Mouse (Mus musculus) spleen, adult 2 months (tissue): Measurements from ENCODE around the gene Arhgap40.

Source experiments
- CTCF ChIP-seq: fragments of 200-500 bp; IDR thresholded peaks from 2 replicates; pipeline ENCODE4 v1.5.1; 2011; ENCODE audit warnings: mild to moderate bottlenecking, inconsistent platforms; ENCODE audit not compliant: insufficient read depth, insufficient read length, insufficient replicate concordance; ENCODE audit errors: extremely low read depth
- POLR2A ChIP-seq: fragments of 200-500 bp; IDR thresholded peaks from 2 replicates; pipeline ENCODE4 v1.6.1; 2011; ENCODE audit warnings: low read depth, low read length, inconsistent platforms

DNA sequence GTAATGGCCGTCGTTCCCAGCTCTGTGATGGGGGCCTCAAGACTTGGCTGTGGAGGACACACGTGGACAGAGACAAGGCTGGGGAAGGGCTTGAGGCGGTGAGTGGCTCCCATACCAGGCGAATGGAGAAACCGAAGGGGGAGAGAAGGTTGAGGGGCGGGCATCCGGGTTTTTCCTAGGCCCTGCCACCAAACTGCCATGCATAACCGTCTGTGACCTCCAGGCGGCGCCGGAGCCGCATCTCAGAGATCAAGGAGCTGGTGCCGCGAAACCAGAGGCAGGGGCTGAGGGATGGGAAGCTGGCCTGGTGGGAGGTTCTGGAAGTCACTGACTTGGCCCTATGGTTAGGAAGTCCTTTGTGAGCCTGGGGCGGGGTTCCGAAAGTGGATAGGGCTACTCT is 34.2 kb downstream of the Arhgap40 start:
- TF ChIP-seq POLR2A = no peak
- TF ChIP-seq CTCF = peak; percentile 90
